Mouse (Mus musculus): ENCODE data around the gene Cyfip1.

The Cyfip1 gene

GRCm38 (mm10) chr7:55841445-55841844 is at the start of gene Cyfip1:
Cyfip1 (plus strand) TSS chr7:55841745.
- no peak for DNase-seq

GRCm38 (mm10) chr7:55792280-55792679 is 49.3 kb upstream of the Cyfip1 start:
- DNase-seq: no peak

GRCm38 (mm10) chr7:55793236-55793951 is 48.2 kb upstream of the Cyfip1 start:
- DNase-seq: no peak

- peak; percentile 97 for DNase-seq
Observed at GRCm38 (mm10) chr7:55793952-55794603, 47.5 kb upstream of the Cyfip1 start, which contains the start of gene Tubgcp5. Tubgcp5 (plus strand) TSS chr7:55794154.

GRCm38 (mm10) chr7:55799981-55800380 is 41.6 kb upstream of the Cyfip1 start:
- DNase-seq: no peak

- no peak for DNase-seq
Observed at GRCm38 (mm10) chr7:55809967-55810366, 31.6 kb upstream of the Cyfip1 start.

- no peak for DNase-seq
Observed at GRCm38 (mm10) chr7:55824468-55824867, 17.1 kb upstream of the Cyfip1 start.

- DNase-seq: no peak
Observed at GRCm38 (mm10) chr7:55827551-55827950, 14.0 kb upstream of the Cyfip1 start.

GRCm38 (mm10) chr7:55836877-55837276 is 4.7 kb upstream of the Cyfip1 start:
- DNase-seq: no peak

- DNase-seq: peak; percentile 86
Observed at GRCm38 (mm10) chr7:55841977-55842503, 495 bp downstream of the Cyfip1 start.

- peak; percentile 33 for DNase-seq
Observed at GRCm38 (mm10) chr7:55842504-55843152, 1.1 kb downstream of the Cyfip1 start.

- DNase-seq: no peak
Observed at GRCm38 (mm10) chr7:55846606-55847312, 5.2 kb downstream of the Cyfip1 start.

GRCm38 (mm10) chr7:55849948-55850571 is 8.5 kb downstream of the Cyfip1 start:
- DNase-seq: no peak

GRCm38 (mm10) chr7:55852787-55853186 is 11.2 kb downstream of the Cyfip1 start:
- no peak for DNase-seq

- no peak for DNase-seq
Observed at GRCm38 (mm10) chr7:55855597-55855996, 14.1 kb downstream of the Cyfip1 start.

GRCm38 (mm10) chr7:55856741-55857140 is 15.2 kb downstream of the Cyfip1 start:
- DNase-seq: no peak

GRCm38 (mm10) chr7:55857729-55858128 is 16.2 kb downstream of the Cyfip1 start:
- no peak for DNase-seq

- DNase-seq: peak; percentile 63
Observed at GRCm38 (mm10) chr7:55858836-55859517, 17.4 kb downstream of the Cyfip1 start.

- DNase-seq: no peak
Observed at GRCm38 (mm10) chr7:55859518-55859872, 17.9 kb downstream of the Cyfip1 start.

GRCm38 (mm10) chr7:55859956-55860355 is 18.4 kb downstream of the Cyfip1 start:
- DNase-seq: no peak

- DNase-seq: no peak
Observed at GRCm38 (mm10) chr7:55861175-55861574, 19.6 kb downstream of the Cyfip1 start.

- DNase-seq: no peak
Observed at GRCm38 (mm10) chr7:55865044-55865443, 23.5 kb downstream of the Cyfip1 start.
